Mouse (Mus musculus) intestine, embryonic 16.5 days (tissue): Measurements from ENCODE around the gene C130050O18Rik. TPM values are rescaled to one million over a fixed set of nuclear protein-coding genes. Genes with fewer than 3 reads are reported as not detected.

Source experiments
- ATAC-seq: fragments of 200-750 bp; cut with Nextera tagmentation; 2 replicates; pipeline ENCODE4 v1.8.0; 2017; ENCODE audit warnings: moderate TSS enrichment, moderate library complexity
- H3K27ac ChIP-seq: fragments of 300-500 bp; sonication (generic); 2 replicates; pipeline ENCODE4 v1.5.1; 2014; ENCODE audit warnings: mild to moderate bottlenecking, low read length
- H3K27me3 ChIP-seq: fragments of 300-500 bp; sonication (generic); replicated peaks from 2 replicates; pipeline ENCODE4 v1.6.1; 2014; ENCODE audit warnings: low read length, control low read depth, mixed read lengths; ENCODE audit not compliant: control insufficient read depth, insufficient read depth
- H3K36me3 ChIP-seq: fragments of 300-500 bp; sonication (generic); 2 replicates; pipeline ENCODE4 v1.6.1; 2014; ENCODE audit warnings: low read length, control low read depth; ENCODE audit not compliant: control insufficient read depth, insufficient read depth
- H3K4me1 ChIP-seq: fragments of 300-500 bp; sonication (generic); 2 replicates; pipeline ENCODE4 v1.6.1; 2014; ENCODE audit warnings: low read length, control low read depth, mixed read lengths; ENCODE audit not compliant: control insufficient read depth, insufficient read depth
- H3K4me2 ChIP-seq: fragments of 300-500 bp; sonication (generic); 2 replicates; pipeline ENCODE4 v1.6.1; 2014; ENCODE audit warnings: low read depth, low read length, control low read depth
- H3K4me3 ChIP-seq: fragments of 300-500 bp; sonication (generic); 2 replicates; pipeline ENCODE4 v1.5.1; 2014; ENCODE audit warnings: mild to moderate bottlenecking, low read length
- H3K9ac ChIP-seq: fragments of 300-500 bp; sonication (generic); 2 replicates; pipeline ENCODE4 v1.6.1; 2014; ENCODE audit warnings: low read depth, low read length
- H3K9me3 ChIP-seq: fragments of 300-500 bp; sonication (generic); 2 replicates; pipeline ENCODE4 v1.6.1; 2016; ENCODE audit warnings: low read length, control low read depth; ENCODE audit not compliant: control insufficient read depth
- WGBS: fragments of 180-500 bp; shearing (Covaris S2); extraction: QIAGEN DNeasy Blood & Tissue Kit; methylation state at CpG from one replicate; pipeline ENCODE4 v1.1.7; 2014; 5-methylcytosine and 5-hydroxymethylcytosine counted together
- polyA plus RNA-seq: library from polyadenylated mRNA; unstranded; fragments of >200 nt; fragmentation: Nextera tagmentation; extraction: Ambion mirVana; gene quantifications from 2 replicates; pipeline ENCODE4 v1.2.1, GENCODE M21; 2015

Gene C130050O18Rik
- polyA plus RNA-seq, 1 experiment from 2014 or later: 0.87 TPM

- H3K4me1 ChIP-seq: peaks cover 11% of the 10 kb centered on the region
- H3K9me3 ChIP-seq: no peaks in the 10 kb centered on the region
- H3K27me3 ChIP-seq: no peaks in the 10 kb centered on the region
- no peak overlapping the region for H3K9ac ChIP-seq
- H3K36me3 ChIP-seq: no peaks in the 10 kb centered on the region
- no peak overlapping the region for H3K4me3 ChIP-seq
- H3K4me2 ChIP-seq: no peak overlapping the region
- ATAC-seq: no peak
- 59% methylated on average over 3 of the region's 3 CpGs for WGBS
- no peak overlapping the region for H3K27ac ChIP-seq
Measured at GRCm38 (mm10) chr5:139405953-139406352, 873 bp downstream of the C130050O18Rik start.

GRCm38 (mm10) chr5:139407121-139407885 is 2.2 kb downstream of the C130050O18Rik start:
- Histone ChIP-seq H3K4me2 (no peak overlapping the region), H3K9me3 (no peaks in the 10 kb centered on the region), H3K27me3 (no peaks in the 10 kb centered on the region), H3K4me3 (no peak overlapping the region), H3K4me1 (peaks cover 11% of the 10 kb centered on the region), H3K36me3 (no peaks in the 10 kb centered on the region), H3K9ac (0 out of 2 replicates have a peak overlapping the region, but pooled peaks have one; percentile 14), H3K27ac (no peak overlapping the region; the same call in 1 of the 2 replicates)
- no peak for ATAC-seq
- 87% methylated on average over 14 of the region's 14 CpGs for WGBS

- no peak for ATAC-seq
- no peak overlapping the region for H3K4me2 ChIP-seq
- H3K4me3 ChIP-seq: no peak overlapping the region
- WGBS: 73% methylated on average over 7 of the region's 7 CpGs
- no peak overlapping the region for H3K9ac ChIP-seq
- H3K36me3 ChIP-seq: no peaks in the 10 kb centered on the region
- peaks cover 15% of the 10 kb centered on the region for H3K4me1 ChIP-seq
- H3K9me3 ChIP-seq: no peaks in the 10 kb centered on the region
- no peak overlapping the region; the same call in 1 of the 2 replicates for H3K27ac ChIP-seq
- no peaks in the 10 kb centered on the region for H3K27me3 ChIP-seq
Measured at GRCm38 (mm10) chr5:139408511-139408910, 3.4 kb downstream of the C130050O18Rik start.

GRCm38 (mm10) chr5:139409412-139409811 is 4.3 kb downstream of the C130050O18Rik start:
- no peak overlapping the region for H3K4me3 ChIP-seq
- no peaks in the 10 kb centered on the region for H3K27me3 ChIP-seq
- H3K36me3 ChIP-seq: no peaks in the 10 kb centered on the region
- ATAC-seq: peak; percentile 56
- WGBS: 49% methylated on average over 12 of the region's 12 CpGs
- H3K4me2 ChIP-seq: no peak overlapping the region
- no peaks in the 10 kb centered on the region for H3K9me3 ChIP-seq
- peaks cover 18% of the 10 kb centered on the region for H3K4me1 ChIP-seq
- peak overlapping the region; percentile 33; the same call in 1 of the 2 replicates for H3K27ac ChIP-seq
- 0 out of 2 replicates have a peak overlapping the region, but pooled peaks have one; percentile 7 for H3K9ac ChIP-seq

- Histone ChIP-seq H3K4me3 (no peak overlapping the region), H3K4me1 (peaks cover 18% of the 10 kb centered on the region), H3K9me3 (no peaks in the 10 kb centered on the region), H3K4me2 (no peak overlapping the region), H3K27me3 (no peaks in the 10 kb centered on the region), H3K27ac (no peak overlapping the region), H3K36me3 (no peaks in the 10 kb centered on the region), H3K9ac (no peak overlapping the region)
- WGBS: 90% methylated on average over 4 of the region's 4 CpGs
- ATAC-seq: no peak
Measured at GRCm38 (mm10) chr5:139410056-139410455, 5.0 kb downstream of the C130050O18Rik start.

GRCm38 (mm10) chr5:139411117-139411516 is 6.0 kb downstream of the C130050O18Rik start:
- no peak for ATAC-seq
- no peaks in the 10 kb centered on the region for H3K9me3 ChIP-seq

GRCm38 (mm10) chr5:139411665-139412314 is 6.7 kb downstream of the C130050O18Rik start:
- H3K27me3 ChIP-seq: no peaks in the 10 kb centered on the region
- whole genome bisulfite sequencing: 61% methylated on average over 15 of the region's 15 CpGs
- no peak overlapping the region for H3K4me3 ChIP-seq
- H3K27ac ChIP-seq: no peak overlapping the region
- no peak overlapping the region for H3K4me2 ChIP-seq
- peaks cover 14% of the 10 kb centered on the region for H3K4me1 ChIP-seq
- no peaks in the 10 kb centered on the region for H3K36me3 ChIP-seq
- H3K9ac ChIP-seq: no peak overlapping the region
- no peak for ATAC-seq
- H3K9me3 ChIP-seq: no peaks in the 10 kb centered on the region

More at GRCm38 (mm10) chr5:139411117-139411516, 6.0 kb downstream of the C130050O18Rik start:
- Histone ChIP-seq H3K9ac (no peak overlapping the region), H3K27me3 (no peaks in the 10 kb centered on the region), H3K36me3 (no peaks in the 10 kb centered on the region), H3K4me1 (peaks cover 14% of the 10 kb centered on the region), H3K4me3 (no peak overlapping the region), H3K27ac (no peak overlapping the region), H3K4me2 (no peak overlapping the region)
- WGBS: 89% methylated on average over 6 of the region's 6 CpGs

- H3K36me3 ChIP-seq: no peaks in the 10 kb centered on the region
- H3K4me2 ChIP-seq: no peak overlapping the region
- H3K4me3 ChIP-seq: no peak overlapping the region
- peak; percentile 63 for ATAC-seq
- H3K27me3 ChIP-seq: no peaks in the 10 kb centered on the region
- no peak overlapping the region for H3K9ac ChIP-seq
- 46% methylated on average over 4 of the region's 4 CpGs for WGBS
- H3K9me3 ChIP-seq: no peaks in the 10 kb centered on the region
- peaks cover 15% of the 10 kb centered on the region for H3K4me1 ChIP-seq
- peak overlapping the region; percentile 50 for H3K27ac ChIP-seq
Measured at GRCm38 (mm10) chr5:139413545-139413944, 8.5 kb downstream of the C130050O18Rik start.

GRCm38 (mm10) chr5:139415001-139415400 is 9.9 kb downstream of the C130050O18Rik start:
- Histone ChIP-seq H3K27me3 (no peaks in the 10 kb centered on the region), H3K27ac (no peak overlapping the region), H3K9ac (no peak overlapping the region), H3K36me3 (no peaks in the 10 kb centered on the region), H3K4me1 (peaks cover 11% of the 10 kb centered on the region), H3K9me3 (no peaks in the 10 kb centered on the region), H3K4me3 (no peak overlapping the region), H3K4me2 (no peak overlapping the region)
- WGBS: 84% methylated on average over 5 of the region's 5 CpGs
- no peak for ATAC-seq
